In genomic region chr9:115512835-115513629, GRCm38 (mm10) we compare ENCODE assay signal across 16 mouse cellular contexts.
DNase-seq lines count a peak whose midpoint lies in the region; ATAC-seq and TF ChIP-seq lines count a peak whose summit lies in the region.
"Had no signal": no experiment of that assay in that cellular context is flagged by ENCODE, and none has a peak within 500 bp of the region (broad histone marks: within the 10 kb centered on the region; RNA-seq: fewer than 3 reads in every experiment).

No protein-coding gene starts in this region.

- H3K36me3 ChIP-seq in midbrain, embryonic 14.5 days (ENCODE audit: control insufficient read depth, insufficient read depth, low read length), result no peaks in the 10 kb centered on the region
- no peaks in the 10 kb centered on the region for H3K36me3 ChIP-seq in midbrain, embryonic 15.5 days (replicated peaks)
- H3K36me3 ChIP-seq in forebrain, postnatal 0 days (ENCODE audit: insufficient read depth), result no peaks in the 10 kb centered on the region
- H3K36me3 ChIP-seq in midbrain, postnatal 0 days (ENCODE audit: insufficient read depth, low read length), result no peaks in the 10 kb centered on the region
- H3K36me3 ChIP-seq: limb, embryonic 12.5 days; lung, embryonic 15.5 days had no signal

- TF ChIP-seq CTCF in forebrain, postnatal 0 days (IDR thresholded peaks at IDR 0.05; ENCODE audit: low read depth), result no peak
- no peak for TF ChIP-seq CTCF in midbrain, postnatal 0 days (IDR thresholded peaks at IDR 0.05)

- 0 out of 2 replicates have a peak, but pooled peaks cover 4% of the 10 kb centered on the region for H3K4me1 ChIP-seq in midbrain, embryonic 14.5 days (ENCODE audit: control insufficient read depth, insufficient read depth, low read length)
- H3K4me1 ChIP-seq in midbrain, embryonic 15.5 days, result no peaks in the 10 kb centered on the region; the same call in 1 of the 2 replicates
- 0 out of 2 replicates have a peak, but pooled peaks cover 3% of the 10 kb centered on the region for H3K4me1 ChIP-seq in forebrain, postnatal 0 days (ENCODE audit: insufficient read depth)
- H3K4me1 ChIP-seq in midbrain, postnatal 0 days (ENCODE audit: insufficient read depth, low read length), result no peaks in the 10 kb centered on the region
- H3K4me1 ChIP-seq: limb, embryonic 12.5 days; lung, embryonic 15.5 days had no signal

- WGBS in midbrain, embryonic 14.5 days, result 53% methylated on average over 16 of the region's 16 CpGs
- WGBS in midbrain, embryonic 15.5 days, result 56% methylated on average over 16 of the region's 16 CpGs
- 55% methylated on average over 16 of the region's 16 CpGs for WGBS in forebrain, postnatal 0 days
- 42% methylated on average over 16 of the region's 16 CpGs for whole genome bisulfite sequencing in midbrain, postnatal 0 days

- 0 out of 2 replicates have a peak, but pooled peaks cover 5% of the 10 kb centered on the region for H3K9me3 ChIP-seq in midbrain, embryonic 14.5 days (ENCODE audit: control insufficient read depth, low read length)
- H3K9me3 ChIP-seq in midbrain, embryonic 15.5 days, result peaks cover 7% of the 10 kb centered on the region; the same call in 1 of the 2 replicates
- H3K9me3 ChIP-seq in forebrain, postnatal 0 days (ENCODE audit: low read length), result no peaks in the 10 kb centered on the region
- H3K9me3 ChIP-seq in midbrain, postnatal 0 days (ENCODE audit: low read length), result peaks cover 12% of the 10 kb centered on the region; the same call in 1 of the 2 replicates

- H3K27me3 ChIP-seq in midbrain, embryonic 14.5 days (ENCODE audit: control insufficient read depth, insufficient read depth, low read length), result no peaks in the 10 kb centered on the region
- no peaks in the 10 kb centered on the region for H3K27me3 ChIP-seq in midbrain, embryonic 15.5 days (replicated peaks)
- no peaks in the 10 kb centered on the region for H3K27me3 ChIP-seq in forebrain, postnatal 0 days (ENCODE audit: insufficient read depth, low read length)
- H3K27me3 ChIP-seq in midbrain, postnatal 0 days (ENCODE audit: insufficient read depth, low read length), result no peaks in the 10 kb centered on the region
- H3K27me3 ChIP-seq: limb, embryonic 12.5 days; lung, embryonic 15.5 days had no signal

- H3K9ac ChIP-seq in midbrain, embryonic 14.5 days (replicated peaks; ENCODE audit: low read length), result no peak overlapping the region
- H3K9ac ChIP-seq in midbrain, embryonic 15.5 days, result no peak overlapping the region
- H3K9ac ChIP-seq in forebrain, postnatal 0 days, result no peak overlapping the region
- H3K9ac ChIP-seq in midbrain, postnatal 0 days (replicated peaks; ENCODE audit: low read length, poor library complexity, severe bottlenecking), result no peak overlapping the region
- H3K9ac ChIP-seq: limb, embryonic 12.5 days; lung, embryonic 15.5 days had no signal

- no peak overlapping the region for H3K27ac ChIP-seq in midbrain, embryonic 14.5 days (replicated peaks; ENCODE audit: low read depth, low read length)
- no peak overlapping the region for H3K27ac ChIP-seq in midbrain, embryonic 15.5 days
- no peak overlapping the region for H3K27ac ChIP-seq in forebrain, postnatal 0 days (ENCODE audit: low read depth, low read length)
- no peak overlapping the region for H3K27ac ChIP-seq in midbrain, postnatal 0 days (ENCODE audit: low read depth, low read length)
- H3K27ac ChIP-seq: left cerebral cortex, adult 2 months; limb, embryonic 12.5 days; lung, embryonic 15.5 days had no signal

- peak; percentile 8 for DNase-seq in embryo, embryonic 10.5 days (ENCODE audit: low spot score)
- DNase-seq in embryo, embryonic 10 days (ENCODE audit: low spot score), result no peak
- DNase-seq in midbrain, embryonic 14.5 days, result peak; percentile 38
- DNase-seq in forebrain, postnatal 0 days, result peak; percentile 54
- DNase-seq in midbrain, postnatal 0 days (ENCODE audit: low spot score), result no peak
- DNase-seq in testis, postnatal 10 days (ENCODE audit: low spot score), result no peak
- DNase-seq in left cerebral cortex, adult 9 months (ENCODE audit: low spot score in 2 of 2), result no peak
- DNase-seq: cerebellum, adult 11-12 months; heart, adult 18-20 months; thymus, adult 18-20 months had no signal

- H3K4me2 ChIP-seq in midbrain, embryonic 14.5 days (ENCODE audit: low read length), result no peak overlapping the region
- H3K4me2 ChIP-seq in midbrain, embryonic 15.5 days, result no peak overlapping the region
- H3K4me2 ChIP-seq in forebrain, postnatal 0 days (ENCODE audit: low read depth), result peak overlapping the region; percentile 19; the same call in 1 of the 2 replicates
- H3K4me2 ChIP-seq in midbrain, postnatal 0 days (ENCODE audit: low read depth, low read length, poor library complexity, severe bottlenecking), result peak overlapping the region; percentile 10; the same call in 1 of the 2 replicates
- H3K4me2 ChIP-seq: limb, embryonic 12.5 days; lung, embryonic 15.5 days had no signal

- no peak for ATAC-seq in midbrain, embryonic 14.5 days (ENCODE audit: low FRiP score, low TSS enrichment)
- no peak for ATAC-seq in midbrain, embryonic 15.5 days (replicated peaks)
- peak; percentile 56; the same call in 1 of the 2 replicates for ATAC-seq in forebrain, postnatal 0 days
- ATAC-seq in midbrain, postnatal 0 days (ENCODE audit: low FRiP score), result no peak
- ATAC-seq: hindbrain, embryonic 16.5 days had no signal

- H3K4me3 ChIP-seq in midbrain, embryonic 14.5 days (replicated peaks; ENCODE audit: low read depth, low read length), result no peak overlapping the region
- no peak overlapping the region for H3K4me3 ChIP-seq in midbrain, embryonic 15.5 days
- no peak overlapping the region for H3K4me3 ChIP-seq in forebrain, postnatal 0 days (ENCODE audit: low read depth, low read length)
- H3K4me3 ChIP-seq in midbrain, postnatal 0 days (ENCODE audit: low read depth, low read length), result no peak overlapping the region
- H3K4me3 ChIP-seq: erythroblast, embryonic 14.5 days; left cerebral cortex, adult 2 months; limb, embryonic 12.5 days; lung, embryonic 15.5 days had no signal

Comparison
In these comparisons a context has a peak if more than half of its experiments do, and no peak if none do; other contexts are left out.
1. DNase-seq: peak in embryo, embryonic 10.5 days (single experiment), midbrain, embryonic 14.5 days (single experiment) and forebrain, postnatal 0 days (single experiment); none in embryo, embryonic 10 days (single experiment), midbrain, postnatal 0 days (single experiment), testis, postnatal 10 days (single experiment) and left cerebral cortex, adult 9 months (0 of 2).
2. H3K4me2 ChIP-seq: peak in forebrain, postnatal 0 days (single experiment) and midbrain, postnatal 0 days (single experiment); none in midbrain, embryonic 14.5 days (single experiment) and midbrain, embryonic 15.5 days (single experiment).